Mouse (Mus musculus) myocyte (in vitro differentiated cells): ENCODE measurements around the gene Actn1. TPM values are rescaled to one million over a fixed set of nuclear protein-coding genes. Genes with fewer than 3 reads are reported as not detected.

ENCODE experiments used
- H3K27me3 ChIP-seq: one replicate; pipeline ENCODE4 v1.6.1; 2011; ENCODE audit not compliant: control insufficient read depth, insufficient read depth, insufficient read length
- H3K36me3 ChIP-seq: one replicate; pipeline ENCODE4 v1.6.1; 2011; ENCODE audit not compliant: control insufficient read depth, insufficient read depth
- H3K4me2 ChIP-seq: one replicate; pipeline ENCODE4 v1.6.1; 2011; ENCODE audit warnings: low read depth, control low read depth
- H3K4me3 ChIP-seq: one replicate; pipeline ENCODE4 v1.5.1; 2011; ENCODE audit warnings: mild to moderate bottlenecking, control low read depth, moderate library complexity
- H3K79me2 ChIP-seq: one replicate; pipeline ENCODE4 v1.6.1; 2011; ENCODE audit not compliant: control insufficient read depth, insufficient read depth
- H3ac ChIP-seq: one replicate; pipeline ENCODE4 v1.6.1; 2011; ENCODE audit not compliant: control insufficient read depth, insufficient read length
- CEBPB ChIP-seq: IDR thresholded peaks from 2 replicates; pipeline ENCODE4 v1.6.1; 2011; ENCODE audit warnings: mild to moderate bottlenecking, moderate library complexity; ENCODE audit not compliant: poor library complexity, insufficient read depth, severe bottlenecking
- E2F4 ChIP-seq: IDR thresholded peaks from one replicate; pipeline ENCODE4 v1.6.1; 2011; ENCODE audit warnings: mild to moderate bottlenecking, control low read depth, moderate library complexity; ENCODE audit not compliant: insufficient read depth
- MAX ChIP-seq: IDR thresholded peaks from one replicate; pipeline ENCODE4 v1.6.1; 2011; ENCODE audit warnings: low read depth, mild to moderate bottlenecking, control low read depth
- MYOD1 ChIP-seq, 3 experiments: IDR thresholded peaks; one replicate each; pipeline ENCODE4 v1.6.1; 2011; ENCODE audit warnings: control low read depth in 2 of 3, low read depth in 2 of 3, mild to moderate bottlenecking in 2 of 3, moderate library complexity in 1 of 3; ENCODE audit not compliant: insufficient read length in 2 of 3, control insufficient read depth in 1 of 3
- MYOG ChIP-seq, 3 experiments: IDR thresholded peaks; one replicate each; pipeline ENCODE4 v1.6.1; 2011; ENCODE audit warnings: control low read depth in 2 of 3, low read depth in 2 of 3, mild to moderate bottlenecking in 2 of 3; ENCODE audit not compliant: insufficient read length in 2 of 3, control insufficient read depth in 1 of 3, insufficient read depth in 1 of 3
- POLR2A ChIP-seq: IDR thresholded peaks from one replicate; pipeline ENCODE4 v1.6.1; 2011; ENCODE audit warnings: low read depth, mild to moderate bottlenecking, control low read depth, moderate library complexity; ENCODE audit not compliant: insufficient read length
- POLR2AphosphoS2 ChIP-seq: IDR thresholded peaks from one replicate; pipeline ENCODE4 v1.6.1; 2011; ENCODE audit warnings: low read depth, control low read depth; ENCODE audit not compliant: insufficient read length
- REST ChIP-seq: IDR thresholded peaks from one replicate; pipeline ENCODE4 v1.6.1; 2011; ENCODE audit warnings: mild to moderate bottlenecking, control low read depth, moderate library complexity; ENCODE audit not compliant: insufficient read depth, insufficient read length
- SRF ChIP-seq: IDR thresholded peaks from one replicate; pipeline ENCODE4 v1.6.1; 2011; ENCODE audit warnings: low read depth; ENCODE audit not compliant: control insufficient read depth, insufficient read length
- TCF12 ChIP-seq: IDR thresholded peaks from one replicate; pipeline ENCODE4 v1.6.1; 2011; ENCODE audit warnings: mild to moderate bottlenecking, control low read depth; ENCODE audit not compliant: poor library complexity, insufficient read depth, severe bottlenecking
- TCF3 ChIP-seq: IDR thresholded peaks from one replicate; pipeline ENCODE4 v1.6.1; 2011; ENCODE audit warnings: low read depth, control low read depth; ENCODE audit not compliant: insufficient read length
- USF1 ChIP-seq: IDR thresholded peaks from one replicate; pipeline ENCODE4 v1.6.1; 2011; ENCODE audit warnings: low read depth, mild to moderate bottlenecking, control low read depth, moderate library complexity
- polyA plus RNA-seq: library from polyadenylated mRNA; unstranded; fragments of >200 nt; fragmentation: generic; extraction: Trizol; gene quantifications from one replicate; pipeline ENCODE4 v1.2.1, GENCODE M21; 2012; ENCODE audit warnings: missing spikeins

Actn1 gene
- polyA plus RNA-seq, 1 experiment = 166 TPM

GRCm38 (mm10) chr12:80251554-80251953 is 8.6 kb downstream of the Actn1 start:
- Histone ChIP-seq H3K79me2 (peaks cover 100% of the 10 kb centered on the region), H3K27me3 (no peaks in the 10 kb centered on the region), H3K36me3 (no peaks in the 10 kb centered on the region), H3K4me2 (no peak overlapping the region), H3K4me3 (no peak overlapping the region), H3ac (no peak overlapping the region)
- TF ChIP-seq POLR2AphosphoS2 (no peak), POLR2A (no peak), REST (no peak), TCF3 (no peak), MYOD1 (IDR thresholded peaks at IDR 0.05; ENCODE audit: control insufficient read depth in 1 of 3, insufficient read length in 2 of 3, low read depth in 2 of 3) (no peak), TCF12 (no peak), SRF (no peak), USF1 (no peak), E2F4 (no peak), MYOG (IDR thresholded peaks at IDR 0.05; ENCODE audit: control insufficient read depth in 1 of 3, insufficient read depth in 1 of 3, insufficient read length in 2 of 3, low read depth in 2 of 3) (no peak), MAX (no peak), CEBPB (no peak)

- Histone ChIP-seq H3K4me3 (no peak overlapping the region), H3K27me3 (no peaks in the 10 kb centered on the region), H3ac (no peak overlapping the region), H3K36me3 (no peaks in the 10 kb centered on the region), H3K79me2 (peaks cover 100% of the 10 kb centered on the region), H3K4me2 (no peak overlapping the region)
- TF ChIP-seq POLR2A (no peak), SRF (no peak), E2F4 (no peak), POLR2AphosphoS2 (no peak), TCF3 (no peak), MYOD1 (IDR thresholded peaks at IDR 0.05; ENCODE audit: control insufficient read depth in 1 of 3, insufficient read length in 2 of 3, low read depth in 2 of 3) (no peak), MAX (no peak), MYOG (IDR thresholded peaks at IDR 0.05; ENCODE audit: control insufficient read depth in 1 of 3, insufficient read depth in 1 of 3, insufficient read length in 2 of 3, low read depth in 2 of 3) (no peak), REST (no peak), USF1 (no peak), TCF12 (no peak), CEBPB (no peak)
Measured at GRCm38 (mm10) chr12:80249539-80249938, 10.6 kb downstream of the Actn1 start.

GRCm38 (mm10) chr12:80247067-80247466 is 13.1 kb downstream of the Actn1 start:
- Histone ChIP-seq H3K4me3 (no peak overlapping the region), H3K36me3 (peaks cover 9% of the 10 kb centered on the region), H3K4me2 (no peak overlapping the region), H3K79me2 (peaks cover 100% of the 10 kb centered on the region), H3ac (no peak overlapping the region), H3K27me3 (no peaks in the 10 kb centered on the region)
- TF ChIP-seq MYOD1 (IDR thresholded peaks at IDR 0.05; ENCODE audit: control insufficient read depth in 1 of 3, insufficient read length in 2 of 3, low read depth in 2 of 3) = peak in 1 of 3 experiments; percentile 39
- TF ChIP-seq TCF12 = no peak
- TF ChIP-seq MYOG (IDR thresholded peaks at IDR 0.05; ENCODE audit: control insufficient read depth in 1 of 3, insufficient read depth in 1 of 3, insufficient read length in 2 of 3, low read depth in 2 of 3) = peak in 1 of 3 experiments; percentile 44

- H3K27me3 ChIP-seq = no peaks in the 10 kb centered on the region
- H3ac ChIP-seq = no peak overlapping the region
- H3K4me3 ChIP-seq = no peak overlapping the region
- H3K4me2 ChIP-seq = no peak overlapping the region
- peaks cover 9% of the 10 kb centered on the region for H3K36me3 ChIP-seq
- TF ChIP-seq CEBPB = no peak
- no peak for TF ChIP-seq POLR2A
- no peak for TF ChIP-seq USF1
- no peak for TF ChIP-seq POLR2AphosphoS2
- no peak for TF ChIP-seq TCF3
- TF ChIP-seq SRF = no peak
- no peak for TF ChIP-seq TCF12
- no peak for TF ChIP-seq REST
- no peak for TF ChIP-seq E2F4
- H3K79me2 ChIP-seq = peaks cover 100% of the 10 kb centered on the region
Measured at GRCm38 (mm10) chr12:80246505-80246904, 13.7 kb downstream of the Actn1 start.

- no peak overlapping the region for H3K4me3 ChIP-seq
- H3K27me3 ChIP-seq = no peaks in the 10 kb centered on the region
- peaks cover 100% of the 10 kb centered on the region for H3K79me2 ChIP-seq
- peak overlapping the region; percentile 5 for H3K4me2 ChIP-seq
- H3ac ChIP-seq = no peak overlapping the region
- no peak for TF ChIP-seq CEBPB
- no peak for TF ChIP-seq TCF12
- no peak for TF ChIP-seq REST
- no peak for TF ChIP-seq MYOD1 (IDR thresholded peaks at IDR 0.05; ENCODE audit: control insufficient read depth in 1 of 3, insufficient read length in 2 of 3, low read depth in 2 of 3)
- TF ChIP-seq POLR2AphosphoS2 = no peak
- TF ChIP-seq USF1 = no peak
- no peak for TF ChIP-seq TCF3
- TF ChIP-seq SRF = no peak
- no peak for TF ChIP-seq MAX
- no peak for TF ChIP-seq POLR2A
- TF ChIP-seq E2F4 = no peak
- TF ChIP-seq MYOG (IDR thresholded peaks at IDR 0.05; ENCODE audit: control insufficient read depth in 1 of 3, insufficient read depth in 1 of 3, insufficient read length in 2 of 3, low read depth in 2 of 3) = no peak
- peaks cover 9% of the 10 kb centered on the region for H3K36me3 ChIP-seq
Measured at GRCm38 (mm10) chr12:80244755-80245154, 15.4 kb downstream of the Actn1 start.
